Mouse (Mus musculus) duodenum, adult 2 months (tissue): ENCODE measurements around the gene Gabrb1. TPM values are rescaled to one million over a fixed set of nuclear protein-coding genes. Genes with fewer than 3 reads are reported as not detected.

ENCODE experiments used
- polyA plus RNA-seq: library from polyadenylated mRNA; depleted of rRNA; stranded (reverse); fragments of >200 nt; gene quantifications from 2 replicates; pipeline ENCODE4 v1.2.3, GENCODE M21; 2012; ENCODE audit warnings: low replicate concordance; rRNA removed

The Gabrb1 gene
- not detected in 2 replicates for polyA plus RNA-seq

GRCm38 (mm10) chr5:71657482-71658114, at the start of gene Gabrb1:
TSS of gene Gabrb1 (plus strand) at chr5:71658113.

GRCm38 (mm10) chr5:71658115-71658497, 193 bp downstream of the Gabrb1 start, which contains the start of gene Gabra4:
TSS of gene Gabra4 (minus strand) at chr5:71658308.

GRCm38 (mm10) chr5:72167594-72168284, 509.8 kb downstream of the Gabrb1 start, which contains the start of gene Commd8:
TSS of gene Commd8 (minus strand) at chr5:72168189.

Other genes starting within 250 kb of the Gabrb1 start
- gene Cox7b2, start 109.9 kb upstream of the Gabrb1 start, polyA plus RNA-seq, result not detected in 2 replicates
- gene Gabra4, start 195 bp downstream of the Gabrb1 start, polyA plus RNA-seq, result 0.06 TPM in 1 of 2 replicates, not detected in the other